Mouse (Mus musculus) CD4-positive naive resting alpha-beta T cell, adult 76 days (primary cell): ENCODE results near the gene Elp4. TPM values are rescaled to one million over a fixed set of nuclear protein-coding genes. Genes with fewer than 3 reads are reported as not detected.

Experiments used
- total RNA-seq: library from RNA; stranded (reverse); gene quantifications from one replicate; pipeline ENCODE4 v1.2.4, GENCODE M21; 2023

The Elp4 gene
- total RNA-seq = 18.3 TPM

GRCm38 (mm10) chr2:105903896-105904756, at the start of gene Elp4, which contains the start of gene Immp1l:
TSS of gene Elp4 (minus strand) at chr2:105904564.
TSS of gene Immp1l (plus strand) at chr2:105904638.

GRCm38 (mm10) chr2:105668271-105669270, 235.8 kb downstream of the Elp4 start, which contains the start of gene Pax6:
TSS of gene Pax6 (plus strand) at chr2:105668900.

Other genes with a start within 250 kb of the Elp4 start
- gene Pax6, start 235.7 kb downstream of the Elp4 start, total RNA-seq = not detected
- 23.9 TPM for gene Immp1l, start 74 bp upstream of the Elp4 start, total RNA-seq
- gene Dnajc24, start 99.0 kb upstream of the Elp4 start, total RNA-seq = 11.4 TPM